Mouse (Mus musculus) ovary, postnatal 14 days (tissue): ENCODE results near the gene Rabl6.
A peak's percentile ranks its signal among the peaks of the same experiment; 100 is the strongest.
"Not testable (repeated sequence)": the region's sequence is repeated elsewhere in the genome, so short reads cannot be mapped to it uniquely, and the experiment has no call there.

Experiments used
- DNase-seq: peaks from one replicate; pipeline ENCODE4 v3.0.0; 2022; ENCODE audit warnings: low spot score

Gene Rabl6

DNA sequence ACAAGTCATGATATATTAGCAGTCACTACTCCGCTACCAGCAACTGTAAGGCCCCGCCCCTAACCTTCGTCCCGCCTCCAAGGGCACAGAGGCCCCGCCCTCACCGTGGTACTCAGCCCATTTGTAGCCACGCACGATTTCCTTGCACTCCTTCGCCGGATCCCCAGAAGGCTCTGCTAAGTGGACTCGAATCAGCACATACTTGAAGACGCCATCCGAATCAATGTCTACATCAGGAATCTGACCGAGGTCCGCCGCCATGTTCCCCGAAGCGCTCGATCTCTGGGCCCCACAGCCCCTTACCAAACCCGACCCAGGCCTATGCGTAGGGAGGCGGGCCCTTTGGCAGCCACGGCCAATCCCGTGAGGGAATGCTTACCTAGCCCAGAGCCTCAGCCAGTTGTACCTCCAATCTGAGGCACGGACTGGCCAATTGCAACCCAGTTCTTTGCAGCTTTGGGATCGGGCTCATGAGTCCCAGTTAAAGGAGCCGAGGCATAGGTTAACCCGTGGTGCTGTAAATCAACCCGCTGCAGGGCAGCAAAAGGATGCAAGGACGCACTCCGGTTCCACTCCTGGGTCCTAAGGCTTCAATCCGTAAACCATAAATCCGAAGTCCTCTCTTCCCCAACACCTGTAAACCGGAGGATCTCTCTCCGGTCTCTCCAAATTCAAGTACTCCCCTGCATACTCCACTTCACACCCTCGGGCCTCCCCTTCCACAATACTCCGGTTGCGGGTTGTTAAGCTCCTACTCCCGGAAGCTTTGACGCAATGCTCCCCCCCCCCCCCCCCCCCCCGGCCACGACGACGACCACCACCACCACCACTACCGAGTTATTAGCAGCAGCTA is 33.5 kb downstream of the Rabl6 start, which contains the start of the genes Mamdc4 and Phpt1:
TSS of gene Mamdc4 (minus strand) at position 267 of the 853 bp plus-strand sequence.
TSS of gene Phpt1 (minus strand) at position 646 of the 853 bp plus-strand sequence.
- DNase-seq = peak; percentile 90

DNA sequence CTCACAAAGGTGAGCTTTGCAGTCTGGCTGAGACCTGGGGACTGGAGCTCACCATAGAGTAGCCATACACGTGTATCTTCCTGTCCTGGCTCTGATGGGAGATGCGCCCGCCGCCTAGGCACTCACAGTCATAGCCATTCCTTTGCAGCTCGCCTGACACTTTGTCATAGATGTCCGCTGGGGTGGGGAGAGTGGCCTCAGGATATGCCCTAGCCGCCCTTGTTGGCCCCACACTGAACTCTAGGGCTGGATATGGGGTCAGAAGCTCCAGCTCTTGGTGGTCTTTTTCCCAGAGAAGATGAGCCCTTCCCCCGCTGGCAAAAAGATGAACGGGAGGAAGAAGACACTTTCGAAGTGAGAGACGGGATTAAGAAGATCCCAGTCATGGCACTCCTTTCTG is 34.2 kb downstream of the Rabl6 start:
- DNase-seq = no peak

DNA sequence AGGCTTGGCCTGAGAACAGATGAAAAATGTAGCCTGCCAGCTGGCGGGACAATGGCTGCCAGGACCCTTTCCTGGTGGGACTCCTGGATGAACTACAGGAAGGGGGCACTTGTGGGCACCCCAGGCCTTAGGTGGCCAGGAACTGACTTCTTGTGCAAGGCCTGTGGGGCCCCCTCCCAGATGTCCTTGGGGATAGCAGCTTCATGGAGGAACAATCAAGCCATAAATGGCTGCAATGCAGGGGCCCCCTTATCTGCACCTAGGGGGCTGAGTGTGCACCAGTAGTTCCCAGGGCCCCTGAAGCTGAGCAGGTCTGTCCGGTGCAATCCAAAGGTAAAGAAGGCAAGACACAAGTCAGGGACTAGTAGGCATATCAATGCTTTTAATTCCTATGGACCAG is 35.3 kb downstream of the Rabl6 start:
- no peak for DNase-seq

DNA sequence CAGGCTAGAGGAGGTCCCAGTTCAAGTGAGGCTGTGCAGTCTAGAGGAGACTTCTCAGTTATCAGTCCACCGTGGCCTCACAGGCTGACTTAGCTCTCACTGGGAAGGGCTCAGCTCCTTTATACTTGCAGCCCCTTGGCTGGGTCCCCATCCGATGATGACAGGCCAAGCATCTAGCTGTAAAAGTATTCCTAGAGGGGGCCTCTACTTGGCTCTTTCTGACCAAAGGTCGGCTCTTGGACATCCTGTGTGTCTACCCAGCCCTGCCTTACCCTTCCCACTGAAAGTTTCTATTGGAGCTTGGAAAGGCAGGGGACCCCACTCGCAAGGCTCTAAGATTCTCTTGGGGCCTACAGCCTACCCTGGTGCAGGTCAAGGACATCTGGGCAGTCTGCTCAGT is 37.1 kb downstream of the Rabl6 start:
- DNase-seq = no peak

DNA sequence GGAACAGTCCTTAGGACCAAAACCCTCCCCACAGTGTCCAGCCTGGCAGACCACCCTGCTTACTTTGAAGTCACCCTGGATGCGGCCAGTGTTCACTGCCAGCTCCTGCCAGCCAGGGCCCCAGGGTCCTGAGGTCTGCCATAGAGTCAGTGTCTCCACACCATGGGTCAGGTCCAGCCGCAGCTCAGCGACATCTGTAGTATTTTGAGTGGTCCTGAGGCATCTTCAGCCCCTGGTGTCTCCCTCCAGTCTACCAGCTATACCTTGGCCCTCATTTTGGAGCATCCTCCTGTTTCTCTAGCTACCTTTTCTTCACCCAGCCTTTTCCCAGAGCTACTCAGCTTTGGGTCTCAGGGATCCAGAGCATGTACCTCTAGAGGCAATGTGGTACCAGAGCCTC is 39.0 kb downstream of the Rabl6 start:
- no peak for DNase-seq

DNA sequence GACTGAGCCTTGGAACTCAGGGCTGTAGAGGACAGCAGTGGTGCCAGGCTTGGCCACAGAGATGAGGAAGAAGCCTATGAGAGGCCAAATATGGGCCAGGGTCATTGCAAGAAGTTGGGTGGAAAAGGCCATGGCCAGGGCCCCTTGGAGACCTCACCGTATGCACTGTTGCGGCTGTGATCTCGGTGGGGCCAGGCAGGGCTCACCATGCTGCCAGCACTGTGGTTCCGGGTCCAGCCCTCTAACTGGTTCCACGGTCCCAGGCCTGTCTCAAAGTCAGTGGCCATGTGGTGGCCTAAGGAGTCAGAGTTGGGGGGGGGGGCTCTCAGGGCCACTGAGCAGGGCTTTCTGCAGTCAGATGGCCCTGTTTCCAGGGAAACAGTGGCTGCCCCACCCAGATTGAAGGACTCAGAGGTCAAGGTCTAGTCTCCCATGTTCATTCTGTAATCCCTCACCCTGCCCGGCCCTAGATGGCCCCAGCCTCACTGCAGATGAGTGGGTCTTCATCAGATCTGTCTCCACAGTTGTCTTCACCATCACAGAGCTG is 39.8 kb downstream of the Rabl6 start:
- no peak for DNase-seq

DNA sequence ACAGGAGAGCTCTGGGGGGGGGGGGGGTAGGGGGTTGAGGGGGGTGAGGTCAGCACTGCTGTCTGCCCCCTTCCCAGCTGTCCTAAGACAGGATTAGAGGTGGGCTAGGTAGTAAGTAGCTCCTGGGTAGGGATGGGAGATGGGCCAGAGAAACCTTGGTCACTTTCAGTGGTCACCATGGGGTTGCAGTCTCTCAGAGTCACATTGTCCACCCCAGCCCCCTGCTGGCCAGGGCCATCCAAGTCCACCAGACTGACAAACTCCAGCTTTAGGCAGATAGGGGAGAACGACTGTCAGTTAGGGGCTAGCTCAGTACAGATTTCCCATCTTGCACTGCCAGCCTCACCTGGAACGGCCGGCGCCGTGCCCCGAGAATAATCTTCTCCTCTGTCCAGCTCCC is 41.8 kb downstream of the Rabl6 start:
- DNase-seq = no peak

DNA sequence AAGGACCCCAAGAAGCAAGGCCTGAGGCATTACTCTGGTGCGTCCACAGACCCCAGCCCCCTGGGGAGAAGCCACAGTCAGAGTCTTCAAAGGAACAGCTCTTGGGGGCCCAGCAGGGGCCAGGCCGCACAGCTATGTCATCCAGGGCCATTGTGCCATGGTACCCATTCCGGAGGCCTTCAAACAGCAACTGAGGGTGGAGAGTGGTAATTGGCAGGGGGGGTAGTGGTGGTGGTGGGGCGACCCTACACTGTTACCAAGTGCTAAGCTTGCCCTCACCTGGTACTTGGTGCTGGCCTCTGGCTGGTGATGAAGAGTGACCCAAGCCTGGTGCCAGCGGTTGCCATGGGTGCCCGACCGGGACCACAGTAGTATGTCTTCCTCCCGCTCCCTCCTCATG is 42.6 kb downstream of the Rabl6 start:
- no peak for DNase-seq

DNA sequence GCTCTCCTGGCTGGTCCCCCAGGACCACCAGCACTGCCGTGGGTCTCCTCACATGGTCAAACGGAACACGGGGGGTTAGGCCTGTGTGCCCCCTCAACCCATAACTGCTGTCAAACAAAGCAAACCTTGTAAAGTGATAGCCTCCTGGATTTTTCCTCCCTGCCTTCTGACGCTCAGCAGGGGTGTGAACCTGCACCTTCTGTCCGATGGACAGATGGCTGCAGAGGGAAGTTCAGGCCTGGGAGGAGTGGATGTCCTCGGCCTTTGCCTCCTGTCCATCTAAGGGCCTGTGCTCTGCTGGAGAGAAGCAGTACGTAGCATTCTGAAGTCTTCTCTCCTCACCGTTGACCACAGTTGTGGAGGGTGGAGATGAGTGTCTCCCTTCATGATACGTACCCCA is 46.4 kb downstream of the Rabl6 start:
- no peak for DNase-seq

DNA sequence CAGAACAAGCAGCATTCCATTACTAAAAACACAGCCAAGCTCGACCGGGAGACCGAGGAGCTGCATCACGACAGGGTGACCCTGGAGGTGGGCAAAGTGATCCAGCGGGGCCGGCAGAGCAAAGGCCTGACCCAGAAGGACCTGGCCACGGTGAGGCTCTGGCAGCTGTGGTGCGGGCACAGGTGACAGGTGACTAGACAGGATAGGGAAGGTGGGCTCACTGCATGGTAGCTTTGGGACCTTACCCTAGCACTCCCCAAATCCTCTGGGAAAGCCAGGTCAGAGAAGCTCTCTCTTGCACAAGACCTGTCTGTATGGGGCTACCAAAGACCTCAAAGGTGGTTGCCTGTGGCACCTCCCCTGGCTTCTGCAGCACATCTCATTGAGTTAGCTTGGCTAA is 47.8 kb downstream of the Rabl6 start:
- DNase-seq = no peak

DNA sequence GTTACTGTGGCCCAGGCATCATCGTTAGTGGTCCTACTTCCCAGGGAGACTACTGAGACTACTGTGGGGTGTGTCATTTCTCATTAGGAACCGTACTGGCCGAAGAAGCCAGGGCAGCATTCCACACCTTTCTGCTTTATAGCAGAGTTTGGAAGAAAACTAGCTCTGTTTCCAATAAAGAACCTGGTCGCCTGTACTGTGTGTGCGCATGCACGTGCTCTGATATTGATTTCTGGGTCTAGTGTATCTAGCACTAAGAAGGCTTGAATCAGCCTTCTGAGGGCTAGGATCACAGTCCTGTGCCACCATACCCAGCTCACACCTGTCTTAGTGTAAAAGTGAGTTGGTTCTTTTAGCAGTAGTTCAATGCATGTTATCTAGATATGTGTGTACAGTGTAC is 49.5 kb downstream of the Rabl6 start:
- no peak for DNase-seq

DNA sequence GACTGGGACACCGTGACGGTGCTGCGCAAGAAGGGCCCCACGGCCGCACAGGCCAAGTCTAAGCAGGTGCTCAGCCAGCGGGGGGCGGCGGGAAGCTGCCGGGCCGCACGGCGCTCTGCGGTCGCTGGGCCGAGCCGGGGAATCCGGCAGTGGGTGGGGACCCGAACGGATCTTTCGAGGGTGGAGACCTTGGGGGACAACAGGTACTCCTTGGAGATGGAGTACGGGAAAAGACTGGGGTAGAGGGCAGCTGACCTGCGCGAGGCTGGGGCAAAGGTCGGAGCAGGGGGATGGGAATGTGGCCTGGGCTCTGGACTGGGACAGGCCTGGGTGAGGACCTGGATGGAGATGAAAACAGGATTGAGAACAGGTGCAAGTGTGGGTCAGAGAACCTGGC is 50.4 kb downstream of the Rabl6 start:
- DNase-seq = no peak

DNA sequence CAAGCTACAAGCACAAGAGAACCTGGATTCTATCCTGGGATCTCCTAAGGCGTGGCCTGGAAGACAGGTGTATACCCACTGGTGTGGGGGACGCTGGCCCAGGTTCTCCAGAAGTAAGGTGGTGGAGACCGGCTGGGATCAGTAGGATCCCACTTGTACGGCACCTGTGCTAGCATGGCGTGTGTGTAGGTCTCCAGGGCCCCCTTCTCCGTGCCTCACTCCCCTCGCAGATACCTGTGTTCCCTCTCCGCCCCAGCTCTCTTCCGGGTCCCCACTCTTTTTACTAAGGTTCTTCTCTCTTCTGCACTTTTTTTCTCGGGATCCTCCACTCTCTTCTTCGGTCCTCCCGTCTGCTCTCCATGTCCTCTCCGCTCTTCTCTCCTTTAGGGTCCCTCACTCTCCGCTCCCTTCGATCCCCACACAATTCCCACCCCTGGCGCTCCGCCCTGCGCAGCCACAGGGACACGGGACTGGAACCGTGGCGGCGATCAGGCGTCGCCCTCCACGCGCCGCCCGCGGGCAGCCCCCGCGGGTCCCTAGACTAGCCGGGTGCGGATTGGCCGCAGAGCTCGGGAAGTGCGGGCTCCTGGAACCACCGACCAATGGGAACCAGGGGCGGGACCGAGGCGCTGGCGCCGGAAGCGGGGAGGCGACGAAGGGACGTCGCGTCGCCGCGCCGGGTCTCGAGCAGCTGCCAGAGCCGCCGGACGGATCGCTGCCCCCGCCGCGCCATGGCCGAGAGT is 50.9 kb downstream of the Rabl6 start, which contains the start of gene Edf1:
TSS of gene Edf1 (plus strand) at position 627 of the 743 bp plus-strand sequence.
- peak; percentile 90 for DNase-seq

DNA sequence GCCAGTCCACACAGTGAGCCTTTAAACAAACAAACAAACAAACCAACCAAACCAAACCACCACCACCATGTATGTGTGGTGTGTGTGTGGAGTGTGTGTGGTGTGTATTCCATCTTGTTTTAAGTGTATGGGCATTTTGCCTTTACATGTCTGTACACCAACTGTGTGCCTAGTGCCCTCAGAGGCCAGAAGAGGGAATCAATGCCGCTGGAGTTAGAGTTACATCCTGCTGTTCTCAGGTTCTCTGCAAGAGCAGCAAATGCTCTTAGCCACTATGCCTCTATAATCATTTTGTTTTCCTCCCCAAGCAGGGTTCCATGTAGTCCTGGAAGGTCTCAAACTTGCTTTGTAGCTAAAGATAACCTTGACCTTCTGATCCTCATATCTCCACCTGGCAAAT is 52.0 kb downstream of the Rabl6 start:
- no peak for DNase-seq

DNA sequence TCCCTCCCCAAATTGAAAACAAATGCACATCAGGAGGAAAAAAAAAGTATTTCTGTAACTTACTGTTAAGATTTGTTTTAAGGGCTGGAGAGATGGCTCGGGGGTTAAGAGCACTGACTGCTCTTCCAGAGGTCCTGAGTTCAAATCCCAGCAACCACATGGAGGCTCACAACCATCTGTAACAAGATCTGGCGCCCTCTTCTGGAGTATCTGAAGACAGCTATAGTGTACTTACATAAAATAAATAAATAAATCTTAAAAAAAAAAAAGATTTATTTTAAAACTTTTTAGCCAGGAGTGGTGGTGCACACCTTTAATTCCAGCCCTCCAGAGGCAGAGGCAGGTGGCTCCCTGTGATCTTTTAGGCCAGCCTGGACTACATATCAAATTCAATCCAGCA is 52.8 kb downstream of the Rabl6 start:
- DNase-seq = not testable (repeated sequence)

DNA sequence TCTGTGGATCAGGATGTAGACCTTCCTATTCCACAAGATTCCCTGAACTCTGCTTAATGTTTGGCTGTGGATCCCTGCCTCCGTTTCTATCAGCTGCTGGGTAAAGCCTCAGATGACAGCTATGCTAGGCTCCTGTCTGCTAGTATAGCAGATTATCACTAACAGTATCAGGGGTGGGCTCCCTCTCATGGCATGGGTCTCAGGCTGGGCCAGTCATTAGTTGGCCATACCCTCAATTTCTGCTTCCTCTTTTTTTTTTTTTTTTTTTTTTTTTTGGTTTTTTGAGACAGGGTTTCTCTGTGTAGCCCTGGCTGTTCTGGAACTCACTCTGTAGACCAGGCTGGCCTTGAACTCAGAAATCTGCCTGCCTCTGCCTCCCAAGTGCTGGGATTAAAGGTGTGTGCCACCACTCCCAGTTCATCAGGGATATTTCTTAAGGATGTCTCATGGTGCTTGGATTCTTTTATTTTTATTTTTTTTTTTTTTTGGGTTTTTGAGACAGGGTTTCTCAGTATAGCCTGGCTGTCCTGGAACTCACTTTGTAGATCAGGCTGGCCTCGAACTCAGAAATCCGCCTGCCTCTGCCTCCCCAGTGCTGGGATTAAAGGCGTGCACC is 55.0 kb downstream of the Rabl6 start:
- not testable (repeated sequence) for DNase-seq

DNA sequence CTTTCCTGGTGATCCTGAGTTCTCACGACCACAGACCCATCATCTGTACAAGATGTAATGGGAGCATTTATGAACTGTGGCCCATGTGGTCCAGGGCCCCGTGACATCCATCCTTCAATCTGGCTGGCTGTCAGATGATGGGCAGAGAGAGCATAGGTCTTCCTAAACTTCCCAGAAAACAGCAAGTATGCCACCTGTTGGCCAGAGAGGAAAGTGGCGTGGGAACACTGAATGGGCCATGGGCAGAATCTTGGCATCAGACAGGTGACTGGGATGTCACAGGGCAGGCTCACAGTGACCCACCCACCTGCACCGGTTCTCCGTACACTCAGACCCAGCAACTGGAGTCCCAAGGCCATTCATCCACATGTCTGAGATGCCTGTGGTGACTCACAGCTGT is 57.1 kb downstream of the Rabl6 start:
- DNase-seq = no peak

DNA sequence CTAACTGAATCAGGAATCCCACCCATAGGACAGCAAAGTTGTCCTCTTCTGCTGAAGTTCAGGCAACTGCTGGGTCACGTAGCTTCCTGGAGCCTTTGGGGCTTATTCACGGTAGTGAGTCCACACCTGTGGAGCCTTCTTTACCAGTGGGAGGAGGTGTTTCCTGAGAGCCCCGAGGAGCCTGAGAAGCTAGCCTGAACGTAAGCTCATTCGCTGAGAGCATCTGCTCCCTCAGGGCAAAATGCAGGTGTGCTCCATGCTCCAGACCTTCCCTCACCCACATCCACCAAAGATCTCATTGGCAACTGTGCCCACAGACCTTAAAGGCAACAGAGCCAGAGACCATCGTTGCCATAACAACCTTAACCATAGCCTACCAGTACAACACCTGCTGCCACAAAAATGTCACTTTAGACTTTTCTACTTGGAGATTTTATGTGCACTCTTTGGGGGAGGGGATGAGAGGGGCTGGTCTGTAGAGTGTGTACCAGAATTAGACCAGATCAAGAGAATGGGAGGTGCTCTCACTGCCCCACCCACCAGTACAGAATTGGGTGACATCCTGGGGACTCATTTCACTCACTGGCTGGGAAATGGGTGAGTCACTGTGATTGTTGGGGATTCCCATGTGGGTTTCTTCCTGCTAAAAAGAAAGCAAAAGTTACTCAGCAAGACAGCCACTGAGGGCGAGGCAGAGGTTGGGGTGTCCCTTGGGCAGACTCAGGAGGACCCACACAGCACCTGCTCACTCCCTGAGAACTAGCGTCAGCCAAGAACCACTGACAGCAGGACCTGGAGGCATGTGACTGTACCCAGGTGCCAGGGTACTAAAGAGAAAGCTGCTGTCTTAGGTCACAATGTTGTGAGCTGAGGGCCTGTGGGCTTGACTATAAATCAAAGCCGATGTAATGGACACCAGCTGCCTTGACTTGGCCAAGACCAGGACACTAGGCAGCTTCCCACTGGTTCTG is 59.0 kb downstream of the Rabl6 start:
- DNase-seq = no peak

DNA sequence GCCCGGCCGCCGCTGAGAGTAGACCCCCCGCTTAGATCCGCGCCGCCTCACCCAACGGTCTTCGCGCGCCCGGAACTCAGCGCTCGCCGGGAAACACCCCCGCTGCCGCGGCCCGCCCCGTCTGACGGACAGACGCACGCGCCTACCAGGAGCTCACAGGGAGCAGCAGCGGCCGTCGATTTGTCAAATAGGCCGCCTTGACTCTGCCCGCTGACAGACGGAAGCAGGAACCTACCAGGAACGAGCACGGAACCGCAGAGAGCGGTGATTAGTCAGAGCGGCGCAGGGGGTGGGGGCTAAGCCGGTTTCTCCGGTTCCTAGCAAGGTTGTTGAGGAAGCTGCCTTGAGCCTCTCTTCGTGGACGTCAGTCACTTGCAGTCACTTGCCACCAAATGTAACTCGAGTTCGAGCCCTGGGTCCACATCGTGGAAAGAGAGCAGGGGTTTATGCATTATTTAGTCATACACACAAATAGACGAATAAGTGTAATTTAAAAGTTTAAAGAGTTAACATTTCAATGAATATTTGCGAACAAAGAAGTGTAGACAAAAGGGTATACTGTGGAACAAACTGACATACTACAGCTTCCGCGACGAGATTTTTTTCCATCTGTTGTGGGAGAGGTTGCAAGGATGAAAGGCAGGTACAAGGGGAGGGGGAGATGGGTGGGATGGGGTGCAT is 61.4 kb downstream of the Rabl6 start, which contains the start of gene Traf2:
TSS of gene Traf2 (minus strand) at position 130 of the 681 bp plus-strand sequence.
- DNase-seq = peak; percentile 95

DNA sequence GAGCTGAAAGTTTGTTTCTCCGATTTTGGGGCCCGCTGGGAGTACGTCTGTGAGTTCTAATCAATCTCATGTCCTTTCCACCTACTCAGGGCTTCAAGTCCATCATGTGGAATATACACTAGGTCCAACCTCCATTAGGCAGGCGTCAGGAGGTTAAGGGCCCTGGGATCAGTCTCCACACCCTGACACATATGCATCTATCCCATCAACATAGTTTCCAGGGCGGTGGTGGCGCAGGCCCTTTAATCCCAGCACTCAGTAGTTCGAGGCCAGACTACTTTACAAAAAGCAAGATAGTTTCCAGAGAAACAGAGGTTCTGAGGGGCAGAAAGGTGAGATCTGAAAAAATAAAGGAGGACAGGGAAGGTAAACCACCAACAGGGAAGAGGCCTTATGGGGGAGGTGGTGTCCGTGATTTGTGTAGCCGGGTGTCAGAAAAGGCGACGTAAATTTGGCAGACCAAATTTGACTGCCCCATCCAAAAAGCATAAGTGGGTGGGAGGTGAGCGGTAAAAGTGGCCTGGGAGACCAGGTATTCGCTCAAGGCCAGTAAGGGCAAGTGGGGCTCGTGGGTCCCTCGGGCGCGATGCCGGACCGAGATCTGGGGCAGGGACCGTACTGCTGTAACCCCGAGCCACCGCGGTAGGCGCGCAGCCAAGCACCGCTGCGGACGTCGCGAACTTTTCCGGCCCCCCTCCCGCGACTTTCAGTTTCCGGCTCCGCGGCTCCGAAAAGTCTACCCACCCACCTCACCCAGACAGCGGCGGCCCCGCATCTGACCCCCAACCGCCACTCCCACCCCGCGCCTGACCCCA is 62.1 kb downstream of the Rabl6 start:
- DNase-seq = no peak
